Mouse (Mus musculus) embryo, embryonic 9.5 days (tissue): Measurements from ENCODE around the gene Lig1.
"Not testable (repeated sequence)": the region's sequence is repeated elsewhere in the genome, so short reads cannot be mapped to it uniquely, and the experiment has no call there.

Experiments
- DNase-seq: peaks from one replicate; pipeline ENCODE4 v3.0.0-alpha.2; 2017; ENCODE audit errors: extremely low spot score

The Lig1 gene

GRCm38 (mm10) chr7:13277081-13277480 lies at the start of gene Lig1:
TSS of gene Lig1 (plus strand) at chr7:13277283.
- no peak for DNase-seq

GRCm38 (mm10) chr7:13260746-13261700 lies 16.1 kb upstream of the Lig1 start:
- no peak for DNase-seq

- no peak for DNase-seq
Observed at GRCm38 (mm10) chr7:13263851-13264250, 13.2 kb upstream of the Lig1 start.

GRCm38 (mm10) chr7:13264396-13264795 lies 12.7 kb upstream of the Lig1 start:
- no peak for DNase-seq

- no peak for DNase-seq
Observed at GRCm38 (mm10) chr7:13268749-13269260, 8.3 kb upstream of the Lig1 start.

GRCm38 (mm10) chr7:13269394-13269793 lies 7.7 kb upstream of the Lig1 start:
- no peak for DNase-seq

- DNase-seq = no peak
Observed at GRCm38 (mm10) chr7:13271704-13272103, 5.4 kb upstream of the Lig1 start.

GRCm38 (mm10) chr7:13277833-13278232 lies 750 bp downstream of the Lig1 start:
- no peak for DNase-seq

- DNase-seq = peak; percentile 95
Observed at GRCm38 (mm10) chr7:13278308-13278891, 1.3 kb downstream of the Lig1 start, which contains the start of gene Zswim9. TSS of gene Zswim9 (minus strand) at chr7:13278721.

GRCm38 (mm10) chr7:13278957-13279356 lies 1.9 kb downstream of the Lig1 start:
- not testable (repeated sequence) for DNase-seq

GRCm38 (mm10) chr7:13288621-13289020 lies 11.5 kb downstream of the Lig1 start:
- DNase-seq = peak; percentile 25

GRCm38 (mm10) chr7:13290041-13290675 lies 13.1 kb downstream of the Lig1 start:
- no peak for DNase-seq

- no peak for DNase-seq
Observed at GRCm38 (mm10) chr7:13291370-13291769, 14.3 kb downstream of the Lig1 start.

GRCm38 (mm10) chr7:13293878-13294855 lies 17.1 kb downstream of the Lig1 start:
- no peak for DNase-seq

- DNase-seq = no peak
Observed at GRCm38 (mm10) chr7:13295256-13295655, 18.2 kb downstream of the Lig1 start.

GRCm38 (mm10) chr7:13297636-13298035 lies 20.6 kb downstream of the Lig1 start:
- no peak for DNase-seq

- no peak for DNase-seq
Observed at GRCm38 (mm10) chr7:13298821-13299220, 21.7 kb downstream of the Lig1 start.

- no peak for DNase-seq
Observed at GRCm38 (mm10) chr7:13301643-13302042, 24.6 kb downstream of the Lig1 start.

- DNase-seq = no peak
Observed at GRCm38 (mm10) chr7:13302780-13303179, 25.7 kb downstream of the Lig1 start.

GRCm38 (mm10) chr7:13303372-13303771 lies 26.3 kb downstream of the Lig1 start:
- DNase-seq = no peak

- no peak for DNase-seq
Observed at GRCm38 (mm10) chr7:13309407-13309806, 32.3 kb downstream of the Lig1 start.
